Mouse (Mus musculus): ENCODE measurements at regions not wholly inside any gene's neighbourhood (a gene's known extent, or its start where the extent isn't known, plus 50 kb on each side); places are given as distances from the start of the nearest gene placed in this dataset.

GRCm38 (mm10) chr7:67836117-67836949 is 76.8 kb upstream of the Synm start:
- no peak for ATAC-seq (ENCODE audit: low FRiP score)
- Histone ChIP-seq H3K9ac (no peak overlapping the region), H3K4me2 (no peak overlapping the region), H3K27me3 (no peaks in the 10 kb centered on the region), H3K36me3 (replicated peaks) (no peaks in the 10 kb centered on the region), H3K27ac (no peak overlapping the region), H3K4me1 (peaks cover 4% of the 10 kb centered on the region; the same call in 1 of the 2 replicates), H3K4me3 (replicated peaks) (no peak overlapping the region), H3K9me3 (no peaks in the 10 kb centered on the region; the same call in 1 of the 2 replicates)
- 87% methylated on average over 18 of the region's 18 CpGs for WGBS

- no peak overlapping the region for H3K27ac ChIP-seq
- peaks cover 10% of the 10 kb centered on the region; the same call in 1 of the 2 replicates for H3K4me1 ChIP-seq
- no peak for ATAC-seq (ENCODE audit: low FRiP score)
- H3K27me3 ChIP-seq: no peaks in the 10 kb centered on the region
- H3K9me3 ChIP-seq: no peaks in the 10 kb centered on the region; the same call in 1 of the 2 replicates
- no peak overlapping the region for H3K9ac ChIP-seq
- H3K4me2 ChIP-seq: no peak overlapping the region
- 82% methylated on average over 2 of the region's 2 CpGs for WGBS
- no peaks in the 10 kb centered on the region for H3K36me3 ChIP-seq (replicated peaks)
- no peak overlapping the region for H3K4me3 ChIP-seq (replicated peaks)
Measured at GRCm38 (mm10) chr7:67831738-67832137, 72.2 kb upstream of the Synm start.

- H3K36me3 ChIP-seq (replicated peaks): no peaks in the 10 kb centered on the region
- peaks cover 9% of the 10 kb centered on the region; the same call in 1 of the 2 replicates for H3K4me1 ChIP-seq
- H3K27me3 ChIP-seq: no peaks in the 10 kb centered on the region
- no peak for ATAC-seq (ENCODE audit: low FRiP score)
- H3K27ac ChIP-seq: no peak overlapping the region
- H3K4me2 ChIP-seq: no peak overlapping the region
- no peak overlapping the region for H3K9ac ChIP-seq
- 31% methylated on average over 12 of the region's 12 CpGs for WGBS
- H3K4me3 ChIP-seq (replicated peaks): no peak overlapping the region
- no peaks in the 10 kb centered on the region for H3K9me3 ChIP-seq
Measured at GRCm38 (mm10) chr7:67827386-67827785, 67.8 kb upstream of the Synm start.

- Histone ChIP-seq H3K4me1 (peaks cover 9% of the 10 kb centered on the region; the same call in 1 of the 2 replicates), H3K4me3 (replicated peaks) (no peak overlapping the region), H3K27ac (no peak overlapping the region), H3K9me3 (no peaks in the 10 kb centered on the region), H3K36me3 (replicated peaks) (no peaks in the 10 kb centered on the region), H3K4me2 (no peak overlapping the region), H3K9ac (no peak overlapping the region), H3K27me3 (no peaks in the 10 kb centered on the region)
- 43% methylated on average over 13 of the region's 13 CpGs for WGBS
- no peak for ATAC-seq (ENCODE audit: low FRiP score)
Measured at GRCm38 (mm10) chr7:67826936-67827335, 67.4 kb upstream of the Synm start.

- Histone ChIP-seq H3K4me3 (replicated peaks) (no peak overlapping the region), H3K27ac (no peak overlapping the region), H3K9ac (no peak overlapping the region), H3K4me2 (no peak overlapping the region), H3K27me3 (no peaks in the 10 kb centered on the region), H3K36me3 (replicated peaks) (no peaks in the 10 kb centered on the region), H3K4me1 (peaks cover 9% of the 10 kb centered on the region; the same call in 1 of the 2 replicates), H3K9me3 (no peaks in the 10 kb centered on the region)
- ATAC-seq (ENCODE audit: low FRiP score): no peak
- WGBS: 76% methylated on average over 6 of the region's 6 CpGs
Measured at GRCm38 (mm10) chr7:67826368-67826767, 66.8 kb upstream of the Synm start.

- Histone ChIP-seq H3K4me3 (replicated peaks) (no peak overlapping the region), H3K27ac (no peak overlapping the region), H3K9me3 (no peaks in the 10 kb centered on the region), H3K36me3 (replicated peaks) (no peaks in the 10 kb centered on the region), H3K27me3 (no peaks in the 10 kb centered on the region), H3K9ac (no peak overlapping the region), H3K4me2 (no peak overlapping the region), H3K4me1 (peaks cover 9% of the 10 kb centered on the region; the same call in 1 of the 2 replicates)
- WGBS: 85% methylated on average over 7 of the region's 7 CpGs
- ATAC-seq (ENCODE audit: low FRiP score): no peak
Measured at GRCm38 (mm10) chr7:67825636-67826280, 66.2 kb upstream of the Synm start.

DNA sequence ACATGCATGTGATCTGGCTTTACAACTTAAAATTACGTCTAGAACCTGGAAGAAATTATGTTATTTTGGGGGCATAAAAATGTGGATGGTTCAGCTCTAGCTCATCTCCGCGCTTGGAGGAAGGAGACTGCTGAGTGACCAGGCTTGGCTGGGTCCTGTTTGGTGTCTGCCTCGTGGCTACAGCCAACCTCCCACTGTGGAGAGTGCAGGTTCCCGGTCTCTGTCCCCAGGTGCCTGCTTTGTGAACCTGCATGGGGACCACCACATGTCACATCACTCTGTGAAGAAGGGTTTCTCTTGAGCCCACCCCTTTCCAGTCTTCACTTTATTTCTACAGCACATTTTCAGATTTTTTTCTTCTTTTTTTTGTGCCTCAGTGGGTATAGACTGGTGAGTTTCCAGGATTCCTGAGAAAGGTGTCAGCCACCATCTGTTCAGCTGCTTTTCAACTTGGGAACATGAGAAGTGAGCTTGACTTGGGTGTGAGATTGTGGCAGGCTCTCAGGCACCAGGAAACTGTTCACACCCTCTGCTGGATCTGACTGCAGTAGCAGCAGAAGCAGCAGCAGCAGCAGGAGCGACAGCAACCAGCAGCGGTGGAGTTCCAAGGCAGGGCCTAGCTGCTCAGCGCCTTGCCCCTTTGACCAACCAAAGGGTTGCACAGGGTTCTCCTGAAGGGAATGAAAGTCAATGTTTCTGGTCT is 64.6 kb upstream of the Synm start:
- Histone ChIP-seq H3K9ac (no peak overlapping the region), H3K4me1 (peaks cover 9% of the 10 kb centered on the region; the same call in 1 of the 2 replicates), H3K27me3 (no peaks in the 10 kb centered on the region), H3K9me3 (no peaks in the 10 kb centered on the region), H3K4me2 (no peak overlapping the region), H3K4me3 (replicated peaks) (no peak overlapping the region), H3K36me3 (replicated peaks) (no peaks in the 10 kb centered on the region), H3K27ac (no peak overlapping the region)
- no peak for ATAC-seq (ENCODE audit: low FRiP score)
- 59% methylated on average over 8 of the region's 8 CpGs for WGBS

DNA sequence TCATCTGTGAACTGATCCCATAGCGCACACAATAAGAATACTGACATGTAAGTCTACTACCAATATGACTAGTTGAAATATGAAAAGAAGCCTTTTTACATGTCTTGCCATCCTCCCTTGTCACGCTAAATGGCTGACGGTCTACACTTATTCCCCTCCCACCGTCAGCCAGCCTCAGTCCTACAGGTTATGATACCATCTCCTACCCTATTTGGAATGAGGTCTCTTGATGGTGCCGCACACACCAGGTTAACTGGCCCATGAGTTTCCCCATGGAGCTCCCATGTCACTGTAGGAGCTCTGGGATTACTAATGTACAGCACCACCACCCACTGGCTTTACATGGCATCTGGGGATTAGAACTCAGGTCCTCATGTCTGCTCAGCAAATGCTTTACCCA is 60.0 kb upstream of the Synm start:
- Histone ChIP-seq H3K4me1 (no peaks in the 10 kb centered on the region), H3K9ac (no peak overlapping the region), H3K4me2 (no peak overlapping the region), H3K27ac (no peak overlapping the region), H3K36me3 (replicated peaks) (no peaks in the 10 kb centered on the region), H3K4me3 (replicated peaks) (no peak overlapping the region), H3K27me3 (no peaks in the 10 kb centered on the region), H3K9me3 (no peaks in the 10 kb centered on the region)
- no peak for ATAC-seq (ENCODE audit: low FRiP score)
- WGBS: 97% methylated on average over 5 of the region's 5 CpGs

GRCm38 (mm10) chr7:67817556-67817955 is 58.0 kb upstream of the Synm start:
- no peaks in the 10 kb centered on the region for H3K4me1 ChIP-seq
- H3K27ac ChIP-seq: no peak overlapping the region
- H3K27me3 ChIP-seq: no peaks in the 10 kb centered on the region
- 94% methylated on average over 6 of the region's 6 CpGs for WGBS
- H3K9ac ChIP-seq: no peak overlapping the region
- H3K9me3 ChIP-seq: no peaks in the 10 kb centered on the region
- H3K4me2 ChIP-seq: no peak overlapping the region
- H3K36me3 ChIP-seq (replicated peaks): no peaks in the 10 kb centered on the region
- ATAC-seq (ENCODE audit: low FRiP score): no peak
- no peak overlapping the region for H3K4me3 ChIP-seq (replicated peaks)

DNA sequence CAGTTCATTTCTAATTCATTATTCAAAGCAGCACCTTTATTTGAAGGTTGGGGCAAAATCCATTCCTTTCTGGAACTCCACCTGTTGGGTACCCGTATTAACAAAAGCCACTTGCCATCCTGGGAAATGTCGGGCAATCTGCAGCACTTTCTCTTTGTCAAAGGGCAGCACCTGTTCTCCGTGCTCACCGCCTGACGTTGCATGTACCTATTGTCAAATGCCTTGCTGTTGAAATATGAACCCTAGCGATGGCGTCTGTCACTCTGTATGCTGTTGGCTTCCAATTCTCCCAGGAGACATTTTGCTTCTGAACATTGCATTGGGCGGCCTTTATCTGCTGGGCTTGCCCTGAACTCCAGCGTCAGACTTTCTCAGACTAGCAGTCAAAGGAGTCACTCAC is 55.3 kb upstream of the Synm start:
- no peak for ATAC-seq (ENCODE audit: low FRiP score)
- 74% methylated on average over 9 of the region's 9 CpGs for WGBS
- H3K36me3 ChIP-seq (replicated peaks): no peaks in the 10 kb centered on the region

More for the DNA sequence above, 55.3 kb upstream of the Synm start:
- H3K9ac ChIP-seq: no peak overlapping the region
- no peak overlapping the region for H3K4me2 ChIP-seq
- H3K4me1 ChIP-seq: no peaks in the 10 kb centered on the region
- no peaks in the 10 kb centered on the region for H3K27me3 ChIP-seq
- no peaks in the 10 kb centered on the region for H3K9me3 ChIP-seq
- no peak overlapping the region for H3K27ac ChIP-seq
- H3K4me3 ChIP-seq (replicated peaks): no peak overlapping the region
